Mouse (Mus musculus) induced T-regulatory cell, adult 2 months (primary cell): Measurements from ENCODE around the gene Gng12.
"Not testable (repeated sequence)": the region's sequence is repeated elsewhere in the genome, so short reads cannot be mapped to it uniquely, and the experiment has no call there.

Experiments
- DNase-seq: peaks from one replicate; pipeline ENCODE4 v3.0.0-alpha.2; 2012; ENCODE audit warnings: low read depth

Gene Gng12

GRCm38 (mm10) chr6:66992232-66992631, 96.0 kb downstream of the Gng12 start:
- DNase-seq, result no peak

- no peak for DNase-seq
Measured at GRCm38 (mm10) chr6:66992786-66993185, 96.6 kb downstream of the Gng12 start.

- DNase-seq, result no peak
Measured at GRCm38 (mm10) chr6:66994981-66995380, 98.8 kb downstream of the Gng12 start.

- no peak for DNase-seq
Measured at GRCm38 (mm10) chr6:66995825-66996224, 99.6 kb downstream of the Gng12 start.

- DNase-seq, result no peak
Measured at GRCm38 (mm10) chr6:66996257-66996656, 100.1 kb downstream of the Gng12 start.

- no peak for DNase-seq
Measured at GRCm38 (mm10) chr6:66998645-66999044, 102.4 kb downstream of the Gng12 start.

GRCm38 (mm10) chr6:66999800-67000199, 103.6 kb downstream of the Gng12 start:
- no peak for DNase-seq

GRCm38 (mm10) chr6:67009888-67010287, 113.7 kb downstream of the Gng12 start:
- DNase-seq, result no peak

- DNase-seq, result no peak
Measured at GRCm38 (mm10) chr6:67010370-67011216, 114.4 kb downstream of the Gng12 start.

GRCm38 (mm10) chr6:67011217-67011518, 115.0 kb downstream of the Gng12 start:
- no peak for DNase-seq

GRCm38 (mm10) chr6:67013293-67013948, 117.2 kb downstream of the Gng12 start:
- no peak for DNase-seq

GRCm38 (mm10) chr6:67013949-67014678, 117.9 kb downstream of the Gng12 start:
- DNase-seq, result peak; percentile 31

- DNase-seq, result no peak
Measured at GRCm38 (mm10) chr6:67014679-67015075, 118.5 kb downstream of the Gng12 start.

GRCm38 (mm10) chr6:67015739-67016519, 119.7 kb downstream of the Gng12 start:
- DNase-seq, result no peak

- DNase-seq, result no peak
Measured at GRCm38 (mm10) chr6:67016520-67017111, 120.4 kb downstream of the Gng12 start.

GRCm38 (mm10) chr6:67018365-67018764, 122.2 kb downstream of the Gng12 start:
- no peak for DNase-seq

- not testable (repeated sequence) for DNase-seq
Measured at GRCm38 (mm10) chr6:67019001-67019400, 122.8 kb downstream of the Gng12 start.

GRCm38 (mm10) chr6:67021308-67021707, 125.1 kb downstream of the Gng12 start:
- no peak for DNase-seq

GRCm38 (mm10) chr6:67023729-67024128, 127.5 kb downstream of the Gng12 start:
- DNase-seq, result no peak

- DNase-seq, result no peak
Measured at GRCm38 (mm10) chr6:67026661-67027060, 130.5 kb downstream of the Gng12 start.

- no peak for DNase-seq
Measured at GRCm38 (mm10) chr6:67027438-67028142, 131.4 kb downstream of the Gng12 start.
